Mouse (Mus musculus) lung, postnatal 0 days (tissue): ENCODE measurements at regions not wholly inside any gene's neighbourhood (a gene's known extent, or its start where the extent isn't known, plus 50 kb on each side); places are given as distances from the start of the nearest gene placed in this dataset.
"Not testable (repeated sequence)": the region's sequence is repeated elsewhere in the genome, so short reads cannot be mapped to it uniquely, and the experiment has no call there.

Experiments
- ATAC-seq: fragments of 200-750 bp; cut with Nextera tagmentation; 2 replicates; pipeline ENCODE4 v1.8.0; 2017; ENCODE audit warnings: moderate library complexity
- DNase-seq: peaks from one replicate; pipeline ENCODE4 v3.0.0-alpha.2; 2016; ENCODE audit warnings: low spot score
- H3K27ac ChIP-seq: fragments of 300-500 bp; sonication (generic); 2 replicates; pipeline ENCODE4 v1.5.1; 2014; ENCODE audit warnings: antibody characterized with exemption, mild to moderate bottlenecking, low read length, mixed read lengths
- H3K27me3 ChIP-seq: fragments of 300-500 bp; sonication (generic); replicated peaks from 2 replicates; pipeline ENCODE4 v1.6.1; 2014; ENCODE audit warnings: low read length, mixed read lengths; ENCODE audit not compliant: insufficient read depth
- H3K36me3 ChIP-seq: fragments of 300-500 bp; sonication (generic); 2 replicates; pipeline ENCODE4 v1.6.1; 2014; ENCODE audit warnings: low read length, mixed read lengths; ENCODE audit not compliant: insufficient read depth
- H3K4me1 ChIP-seq: fragments of 300-500 bp; sonication (generic); 2 replicates; pipeline ENCODE4 v1.6.1; 2014; ENCODE audit warnings: antibody characterized with exemption, low read depth, low read length, mixed read lengths; ENCODE audit not compliant: insufficient read depth
- H3K4me2 ChIP-seq: fragments of 300-500 bp; sonication (generic); replicated peaks from 2 replicates; pipeline ENCODE4 v1.6.1; 2014; ENCODE audit warnings: low read depth, mild to moderate bottlenecking, low read length, moderate library complexity, mixed read lengths
- H3K4me3 ChIP-seq: fragments of 300-500 bp; sonication (generic); 2 replicates; pipeline ENCODE4 v1.5.1; 2014; ENCODE audit warnings: low read depth, low read length
- H3K9ac ChIP-seq: fragments of 300-500 bp; sonication (generic); replicated peaks from 2 replicates; pipeline ENCODE4 v1.6.1; 2014; ENCODE audit warnings: low read depth, mild to moderate bottlenecking
- H3K9me3 ChIP-seq: fragments of 300-500 bp; sonication (generic); 2 replicates; pipeline ENCODE4 v1.6.1; 2016; ENCODE audit warnings: low read length, mixed read lengths
- WGBS: fragments of 180-500 bp; shearing (Covaris S2); extraction: QIAGEN DNeasy Blood & Tissue Kit; methylation state at CpG from one replicate; pipeline ENCODE4 v1.1.7; 2014; 5-methylcytosine and 5-hydroxymethylcytosine counted together

GRCm38 (mm10) chrX:4899187-4899586, 52.7 kb upstream of the Btbd35f27 start:
- H3K4me2 ChIP-seq, H3K9ac ChIP-seq, H3K36me3 ChIP-seq, ATAC-seq, H3K27ac ChIP-seq, H3K4me1 ChIP-seq, H3K4me3 ChIP-seq, H3K27me3 ChIP-seq, H3K9me3 ChIP-seq: not testable (repeated sequence)
- peak; percentile 15 for DNase-seq
- 93% methylated on average over 6 of the region's 7 CpGs for WGBS
